Mouse (Mus musculus) kidney, postnatal 4 days (tissue): ENCODE results near the gene Foxb2.
"Not testable (repeated sequence)": the region's sequence is repeated elsewhere in the genome, so short reads cannot be mapped to it uniquely, and the experiment has no call there.

Source experiments
- DNase-seq, 2 experiments: peaks; one replicate each; pipeline ENCODE4 v3.0.0; 2021; ENCODE audit warnings: mixed read lengths in 2 of 2

The Foxb2 gene

GRCm38 (mm10) chr19:16873221-16873861 is at the start of gene Foxb2:
Foxb2 (minus strand) TSS chr19:16873805.
- DNase-seq = peak in 1 of 2 experiments; percentile 10

DNA sequence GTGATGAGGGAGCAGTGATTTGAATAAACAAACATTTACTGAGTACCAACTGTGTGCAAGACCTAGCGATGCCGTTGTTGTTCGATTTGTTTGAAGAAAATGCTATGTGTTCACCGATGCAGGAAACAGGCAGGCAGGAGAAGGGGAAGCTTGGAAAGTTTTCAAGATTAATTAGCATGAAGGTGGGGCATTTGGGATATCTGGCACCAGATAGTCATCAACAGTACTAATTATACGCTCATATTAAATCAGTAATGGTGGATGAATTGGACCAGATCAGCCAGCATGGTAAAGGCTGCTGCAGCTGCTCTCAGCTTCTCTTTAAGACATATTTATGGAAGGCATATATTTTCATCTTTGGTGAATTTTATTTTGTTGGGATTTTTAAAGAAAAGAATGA is 37.9 kb upstream of the Foxb2 start:
- no peak for DNase-seq

GRCm38 (mm10) chr19:16903106-16903505 is 29.5 kb upstream of the Foxb2 start:
- peak; percentile 44 to 51 for DNase-seq

- DNase-seq = peak in 1 of 2 experiments; percentile 21
Measured at GRCm38 (mm10) chr19:16899716-16900115, 26.1 kb upstream of the Foxb2 start.

- no peak for DNase-seq
Measured at GRCm38 (mm10) chr19:16898576-16898975, 25.0 kb upstream of the Foxb2 start.

DNA sequence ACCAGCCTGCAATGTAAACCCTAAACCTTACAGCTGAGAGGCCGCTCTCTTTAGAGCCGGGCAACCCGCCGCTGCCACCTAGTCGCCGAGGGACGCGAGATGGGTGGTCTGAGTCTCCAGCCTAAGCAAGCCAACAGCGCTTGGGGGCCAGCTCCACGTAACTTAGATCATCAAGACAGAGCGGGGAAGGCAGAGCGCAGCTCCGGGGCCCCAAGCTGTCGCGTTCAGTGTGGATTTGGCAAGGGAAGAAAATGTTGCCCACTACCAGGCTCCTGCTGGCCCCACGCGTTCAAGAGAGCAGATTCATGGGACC is 2.8 kb upstream of the Foxb2 start:
- peak in 1 of 2 experiments; percentile 12 for DNase-seq

DNA sequence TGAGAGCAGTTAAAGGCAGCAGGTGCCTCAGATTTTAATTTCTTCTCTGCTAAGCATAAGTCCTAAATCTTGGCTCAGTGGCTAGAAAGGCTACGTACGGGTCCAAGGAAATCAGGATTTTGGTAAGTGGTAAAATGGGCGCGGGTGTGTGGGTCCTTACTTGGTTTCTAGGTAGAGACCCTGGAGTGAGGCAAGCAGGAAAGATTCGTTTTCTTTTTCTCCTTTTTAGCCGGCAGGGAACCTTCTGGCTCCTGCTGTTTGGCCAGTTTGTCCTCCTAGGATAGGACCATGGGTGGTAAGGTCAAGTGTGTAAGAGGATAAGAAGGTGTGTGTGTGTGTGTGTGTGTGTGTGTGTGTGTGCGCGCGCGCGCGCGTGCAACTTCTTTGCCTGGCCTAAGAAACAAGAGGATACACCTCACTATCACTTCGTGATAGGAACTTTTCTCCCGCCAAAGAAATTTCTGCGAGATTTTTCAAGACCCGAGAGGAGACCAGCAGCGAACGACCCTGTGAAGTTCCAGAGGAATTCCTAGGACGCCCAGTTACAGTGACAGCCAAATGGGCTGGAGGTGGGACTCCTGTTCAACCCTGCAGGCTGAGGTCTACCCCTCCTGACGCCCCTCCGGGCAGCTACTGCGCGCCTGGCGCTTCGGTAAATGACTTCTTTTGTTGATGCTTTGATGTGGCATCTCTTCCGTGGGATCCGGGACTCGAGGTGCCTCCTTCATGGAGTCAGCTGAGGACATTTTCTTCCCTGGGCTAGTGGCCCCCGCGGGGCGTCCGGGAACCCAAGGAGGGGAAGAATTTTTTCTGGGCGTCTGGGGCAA is 2.2 kb upstream of the Foxb2 start:
- DNase-seq = no peak

- no peak for DNase-seq
Measured at GRCm38 (mm10) chr19:16874991-16875540, 1.5 kb upstream of the Foxb2 start.

DNA sequence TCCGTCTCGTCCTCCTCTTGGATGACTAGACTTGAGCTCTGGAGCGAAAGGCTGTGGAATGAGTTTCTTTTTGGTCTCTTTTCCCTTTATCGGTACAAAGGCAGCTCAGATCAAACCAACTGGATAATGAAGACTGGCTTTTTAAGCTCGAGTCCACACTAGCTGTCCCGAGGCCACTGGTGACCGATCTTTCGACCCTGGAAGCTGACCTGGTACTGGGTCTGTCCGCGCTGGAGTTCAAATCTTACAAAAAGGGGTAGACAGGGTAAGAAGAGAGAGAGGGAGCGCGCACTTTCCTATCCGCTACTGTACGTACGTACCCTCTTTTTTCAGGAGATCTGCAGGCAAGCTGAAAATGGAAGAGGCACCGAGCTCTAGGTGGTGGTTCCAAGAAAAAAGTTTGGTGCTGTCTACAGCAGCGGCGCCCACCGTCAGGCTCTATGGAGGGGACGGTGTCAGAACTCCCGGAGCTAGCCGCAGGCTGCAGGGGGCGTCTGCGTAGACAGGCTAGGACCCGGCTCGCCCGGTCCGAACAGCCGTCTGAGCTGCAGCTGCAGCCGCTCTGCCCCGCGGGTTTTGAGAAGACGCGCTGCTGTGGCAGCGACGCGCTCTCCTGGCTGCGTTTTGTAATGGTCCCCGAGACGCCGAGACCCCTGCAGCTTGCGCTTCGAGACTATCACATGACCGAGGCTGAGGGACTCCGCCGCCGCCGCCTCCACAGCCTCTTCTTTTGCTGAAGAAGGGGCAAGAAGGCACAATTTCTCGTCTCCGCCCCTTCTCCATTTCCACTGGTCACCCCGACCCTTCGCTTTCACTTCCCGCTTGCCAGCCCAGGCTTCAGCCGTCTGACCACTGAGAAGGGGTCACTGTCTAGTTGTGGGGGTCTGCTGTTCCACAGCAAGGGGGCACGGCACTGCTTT is 597 bp upstream of the Foxb2 start:
- peak; percentile 31 to 48 for DNase-seq

DNA sequence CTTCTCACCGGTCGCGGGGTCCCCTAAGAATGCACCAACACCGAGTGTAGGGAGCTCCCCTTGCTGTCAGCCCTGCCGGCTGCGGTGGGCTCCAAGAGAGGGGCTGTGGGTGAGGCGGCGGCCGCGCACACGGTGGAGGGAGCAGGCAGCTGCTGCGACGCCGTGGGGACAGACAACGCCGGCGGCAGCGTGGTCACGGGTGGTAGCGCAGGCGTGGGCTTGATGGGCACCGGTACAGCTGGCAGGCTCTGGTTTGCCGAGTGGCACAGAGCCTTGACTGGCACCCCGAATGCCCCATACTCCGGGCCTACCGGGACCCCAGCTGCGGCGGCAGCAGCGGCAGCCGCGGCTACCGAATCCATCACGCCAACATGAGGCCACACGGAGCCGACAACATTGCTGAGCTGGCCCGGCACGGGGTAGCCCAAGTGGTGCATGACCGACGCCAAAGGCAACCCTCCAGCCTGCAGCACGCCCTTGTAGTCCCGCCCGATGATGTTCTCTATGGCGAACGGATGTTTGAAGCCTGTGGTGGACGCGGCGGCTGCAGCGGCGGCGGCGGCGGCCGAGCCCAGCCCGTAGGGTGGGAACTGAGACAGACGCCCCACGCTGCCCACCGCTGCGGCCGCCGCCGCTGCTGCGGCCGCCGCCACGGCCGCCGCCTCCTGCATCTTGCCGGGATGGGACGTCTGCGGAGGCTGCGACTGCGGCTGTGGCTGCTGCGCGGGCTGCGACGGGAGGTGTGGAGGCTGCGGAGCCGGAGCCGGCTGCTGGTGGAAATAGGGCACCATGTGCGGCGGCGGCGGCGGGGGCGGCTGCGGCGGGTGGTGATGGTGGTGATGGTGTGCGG is 1.0 kb downstream of the Foxb2 start:
- DNase-seq = peak; percentile 50 to 56

GRCm38 (mm10) chr19:16871192-16871760 is 2.3 kb downstream of the Foxb2 start:
- DNase-seq = peak in 1 of 2 experiments; percentile 24

DNA sequence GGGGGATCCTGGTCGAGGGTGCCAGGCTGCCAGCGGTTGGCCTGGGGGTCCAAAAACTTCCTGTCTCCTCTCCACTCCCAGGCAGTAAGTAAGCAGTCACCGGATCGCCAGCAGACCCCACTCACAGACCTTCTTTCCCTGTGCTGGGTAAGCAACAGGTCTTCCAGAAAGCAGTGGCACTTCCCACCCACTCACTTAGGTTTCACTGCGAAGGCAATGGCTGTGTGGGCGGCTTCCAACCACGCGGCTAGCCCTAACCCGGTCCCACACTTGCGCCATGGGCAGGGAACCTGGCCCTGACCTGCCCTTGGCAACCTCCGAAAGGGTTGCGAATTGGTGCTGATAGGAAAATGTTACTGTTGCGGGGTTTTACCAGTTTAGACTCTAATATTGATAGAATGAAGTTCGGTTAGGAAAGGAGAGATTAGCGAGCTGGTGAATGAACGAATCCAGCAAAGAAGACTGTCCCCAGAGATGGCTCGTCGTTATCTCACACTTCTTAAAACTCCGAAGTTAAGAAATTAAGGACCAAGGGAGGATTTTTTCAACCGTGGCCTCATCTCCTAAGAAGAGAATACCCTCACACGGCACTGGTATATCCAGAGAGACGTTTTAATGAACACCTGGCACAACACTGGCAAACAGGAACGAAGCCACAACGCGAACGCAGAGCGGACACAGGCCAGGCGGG is 3.0 kb downstream of the Foxb2 start:
- DNase-seq = peak; percentile 20 to 23

DNA sequence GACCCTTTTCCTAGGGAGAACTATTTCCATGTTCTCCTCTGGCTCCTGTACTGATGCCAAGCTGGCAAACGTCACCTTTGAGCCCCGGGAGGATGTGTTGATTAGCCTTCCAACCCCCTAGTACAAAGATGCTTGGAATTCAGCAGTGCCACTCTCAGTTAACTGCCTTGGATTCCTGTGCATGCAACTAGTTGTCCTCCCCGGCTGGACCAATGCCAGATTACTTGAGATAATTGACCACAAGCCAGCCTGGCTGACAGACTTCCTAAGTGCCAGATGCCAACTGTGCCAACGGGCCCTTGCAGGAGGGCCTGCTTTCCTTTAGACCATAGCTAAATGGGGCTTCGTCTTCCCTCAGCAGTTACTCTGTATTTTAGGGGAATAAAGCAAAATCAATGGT is 5.1 kb downstream of the Foxb2 start:
- DNase-seq = peak in 1 of 2 experiments; percentile 24

DNA sequence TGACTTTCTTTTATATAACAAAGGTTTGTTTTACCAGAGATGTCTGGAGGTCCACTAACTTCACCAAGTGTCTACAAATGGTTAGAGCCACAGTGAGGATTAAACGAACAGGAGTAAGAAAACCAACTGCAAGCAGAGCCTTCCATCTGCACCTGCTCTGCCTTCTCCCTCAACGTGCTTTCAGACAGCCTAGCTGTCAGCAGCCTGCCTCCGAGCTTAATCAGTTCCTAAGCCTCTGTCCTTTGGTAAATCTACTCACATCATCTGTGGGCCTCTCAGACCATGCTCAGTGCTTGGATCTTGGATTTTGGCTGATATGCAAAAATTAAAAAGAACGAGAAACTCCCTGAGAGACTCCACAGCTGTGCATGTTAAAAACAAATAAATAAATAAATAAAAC is 15.0 kb downstream of the Foxb2 start:
- DNase-seq = no peak

- DNase-seq = no peak
Measured at GRCm38 (mm10) chr19:16856752-16857151, 16.9 kb downstream of the Foxb2 start.

DNA sequence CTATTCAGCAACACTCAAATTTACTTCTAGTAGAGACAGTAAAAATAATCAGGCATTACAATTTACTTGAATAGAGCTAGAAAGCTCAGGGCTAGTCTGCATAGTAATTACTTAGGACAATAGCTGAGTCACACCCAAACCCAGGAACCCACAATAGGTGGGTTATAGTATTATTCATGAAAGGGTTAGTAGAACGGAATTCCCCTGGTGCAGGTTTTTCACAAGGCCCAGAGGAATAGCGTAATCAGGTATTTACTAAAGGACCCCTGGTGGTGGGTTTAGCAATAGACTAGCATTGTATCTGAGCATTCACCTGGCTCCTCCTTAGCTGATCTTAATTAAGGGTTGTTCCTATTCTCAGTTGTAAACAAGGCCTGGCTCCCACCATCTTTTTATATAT is 29.5 kb downstream of the Foxb2 start:
- not testable (repeated sequence) for DNase-seq

- DNase-seq = no peak
Measured at GRCm38 (mm10) chr19:16841516-16842249, 31.9 kb downstream of the Foxb2 start.

DNA sequence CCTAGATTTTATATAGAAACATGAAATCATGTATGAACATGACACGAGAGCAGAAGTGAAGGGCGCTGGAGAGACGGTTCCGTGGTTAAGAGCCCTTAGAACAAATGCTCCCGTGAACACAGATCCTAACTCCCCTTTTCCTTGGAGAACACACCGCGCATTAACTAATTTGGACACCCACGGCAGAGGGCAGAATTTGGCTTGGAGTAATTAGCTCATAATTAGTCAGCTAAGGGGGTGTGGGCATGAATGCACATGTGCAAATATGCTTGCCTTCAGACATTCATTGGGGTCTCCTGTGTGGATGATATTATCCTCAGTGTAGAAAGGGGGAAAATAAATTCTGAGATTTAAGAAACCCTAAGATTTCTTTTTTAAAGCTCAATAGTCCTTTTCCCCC is 32.6 kb downstream of the Foxb2 start:
- no peak for DNase-seq

- DNase-seq = no peak
Measured at GRCm38 (mm10) chr19:16827657-16828056, 45.9 kb downstream of the Foxb2 start.

- DNase-seq = no peak
Measured at GRCm38 (mm10) chr19:16825228-16825627, 48.4 kb downstream of the Foxb2 start.
